Mouse (Mus musculus) embryonic fibroblast, embryonic 13.5 days (primary cell): ENCODE measurements around the gene Bcl7c. TPM values are rescaled to one million over a fixed set of nuclear protein-coding genes. Genes with fewer than 3 reads are reported as not detected.
"Not testable (repeated sequence)": the region's sequence is repeated elsewhere in the genome, so short reads cannot be mapped to it uniquely, and the experiment has no call there.

Source experiments
- H3K27ac ChIP-seq: 2 replicates; pipeline ENCODE4 v1.5.1; 2012; ENCODE audit warnings: low read length, control low read depth, inconsistent platforms; ENCODE audit not compliant: insufficient read depth
- H3K4me1 ChIP-seq: 2 replicates; pipeline ENCODE4 v1.6.1; 2011; ENCODE audit warnings: low read length; ENCODE audit not compliant: control insufficient read depth, insufficient read depth
- H3K4me3 ChIP-seq: 2 replicates; pipeline ENCODE4 v1.5.1; 2011; ENCODE audit warnings: mild to moderate bottlenecking, control low read depth, low read length; ENCODE audit not compliant: insufficient read depth
- CTCF ChIP-seq: IDR thresholded peaks from 2 replicates; pipeline ENCODE4 v1.5.1; 2011; ENCODE audit warnings: mild to moderate bottlenecking, control low read depth, low read length, moderate library complexity, borderline replicate concordance; ENCODE audit not compliant: insufficient read depth
- POLR2A ChIP-seq: IDR thresholded peaks from 2 replicates; pipeline ENCODE4 v1.6.1; 2011; ENCODE audit warnings: low read depth, mild to moderate bottlenecking, control low read depth, low read length, moderate library complexity
- polyA plus RNA-seq: library from polyadenylated mRNA; stranded (reverse); fragments of >200 nt; gene quantifications from 2 replicates; pipeline ENCODE4 v1.2.4, GENCODE M21; 2011; ENCODE audit warnings: low read depth; ENCODE audit not compliant: missing spikeins, insufficient read length

The Bcl7c gene
- polyA plus RNA-seq, 1 experiment: 57.0 TPM

- H3K27ac ChIP-seq: no peak overlapping the region
- TF ChIP-seq CTCF (no peak), POLR2A (no peak)
These were observed 80.1 kb downstream of the Bcl7c start for GRCm38 (mm10) chr7:127628646-127629045.

DNA sequence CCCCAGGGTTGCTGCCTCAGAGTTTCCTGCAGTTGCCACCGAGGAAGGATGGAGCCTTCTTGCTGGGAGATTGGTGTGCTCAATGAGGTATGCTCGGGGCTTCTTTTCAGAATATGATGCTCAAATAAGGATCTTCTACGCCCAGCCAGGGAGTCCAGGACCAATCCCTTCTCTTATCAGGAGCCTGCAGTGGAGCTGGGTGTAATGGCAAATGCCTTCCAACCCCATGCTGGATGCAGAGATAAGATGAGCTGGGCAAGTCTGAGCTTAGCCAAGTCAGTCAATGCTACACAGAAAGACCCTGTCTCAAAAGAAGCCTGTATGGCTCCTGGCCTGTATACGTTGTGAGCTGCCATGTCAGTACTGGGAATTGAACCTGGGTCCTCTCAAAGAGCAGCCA is 82.3 kb downstream of the Bcl7c start:
- Histone ChIP-seq H3K4me3 (no peak overlapping the region), H3K27ac (no peak overlapping the region), H3K4me1 (no peaks in the 10 kb centered on the region)
- no peak for TF ChIP-seq POLR2A
- TF ChIP-seq CTCF: no peak

More at GRCm38 (mm10) chr7:127628646-127629045, 80.1 kb downstream of the Bcl7c start:
- Histone ChIP-seq H3K4me3 (no peak overlapping the region), H3K4me1 (no peaks in the 10 kb centered on the region)

- TF ChIP-seq POLR2A (no peak), CTCF (no peak)
- Histone ChIP-seq H3K4me3 (no peak overlapping the region), H3K27ac (no peak overlapping the region), H3K4me1 (no peaks in the 10 kb centered on the region)
These were observed 82.7 kb downstream of the Bcl7c start for GRCm38 (mm10) chr7:127626039-127626438.

- H3K4me1 ChIP-seq, H3K27ac ChIP-seq, H3K4me3 ChIP-seq: not testable (repeated sequence)
These were observed 90.3 kb downstream of the Bcl7c start for GRCm38 (mm10) chr7:127618402-127618801.

GRCm38 (mm10) chr7:127617962-127618361 is 90.8 kb downstream of the Bcl7c start:
- TF ChIP-seq POLR2A (no peak), CTCF (no peak)
- no peak overlapping the region for H3K4me3 ChIP-seq
- no peak overlapping the region for H3K27ac ChIP-seq
- no peaks in the 10 kb centered on the region for H3K4me1 ChIP-seq

- TF ChIP-seq POLR2A (no peak), CTCF (no peak)
- H3K27ac ChIP-seq: no peak overlapping the region
- H3K4me3 ChIP-seq: no peak overlapping the region
- no peaks in the 10 kb centered on the region for H3K4me1 ChIP-seq
These were observed 91.9 kb downstream of the Bcl7c start for GRCm38 (mm10) chr7:127616881-127617280.

DNA sequence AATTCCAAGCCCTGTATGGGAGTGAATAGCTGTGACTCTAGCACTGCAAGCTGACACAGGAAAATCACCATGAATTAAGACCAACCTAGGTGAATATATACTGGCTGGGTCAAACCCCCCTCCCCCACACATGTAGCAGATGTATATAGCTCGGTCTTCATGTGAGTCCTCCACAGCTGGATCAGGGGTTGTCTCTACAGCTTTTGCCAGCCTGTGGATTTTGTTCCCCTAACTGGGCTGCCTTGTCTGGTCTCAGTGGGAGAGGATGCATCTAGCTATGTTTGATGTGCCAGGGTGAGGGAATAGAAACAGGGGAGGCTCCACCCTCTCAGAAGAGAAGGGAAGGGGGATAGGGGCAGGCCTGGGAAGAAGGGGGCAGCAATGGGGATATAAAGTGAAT is 92.4 kb downstream of the Bcl7c start:
- Histone ChIP-seq H3K4me1 (no peaks in the 10 kb centered on the region), H3K4me3 (no peak overlapping the region), H3K27ac (no peak overlapping the region)
- TF ChIP-seq CTCF: no peak
- no peak for TF ChIP-seq POLR2A

DNA sequence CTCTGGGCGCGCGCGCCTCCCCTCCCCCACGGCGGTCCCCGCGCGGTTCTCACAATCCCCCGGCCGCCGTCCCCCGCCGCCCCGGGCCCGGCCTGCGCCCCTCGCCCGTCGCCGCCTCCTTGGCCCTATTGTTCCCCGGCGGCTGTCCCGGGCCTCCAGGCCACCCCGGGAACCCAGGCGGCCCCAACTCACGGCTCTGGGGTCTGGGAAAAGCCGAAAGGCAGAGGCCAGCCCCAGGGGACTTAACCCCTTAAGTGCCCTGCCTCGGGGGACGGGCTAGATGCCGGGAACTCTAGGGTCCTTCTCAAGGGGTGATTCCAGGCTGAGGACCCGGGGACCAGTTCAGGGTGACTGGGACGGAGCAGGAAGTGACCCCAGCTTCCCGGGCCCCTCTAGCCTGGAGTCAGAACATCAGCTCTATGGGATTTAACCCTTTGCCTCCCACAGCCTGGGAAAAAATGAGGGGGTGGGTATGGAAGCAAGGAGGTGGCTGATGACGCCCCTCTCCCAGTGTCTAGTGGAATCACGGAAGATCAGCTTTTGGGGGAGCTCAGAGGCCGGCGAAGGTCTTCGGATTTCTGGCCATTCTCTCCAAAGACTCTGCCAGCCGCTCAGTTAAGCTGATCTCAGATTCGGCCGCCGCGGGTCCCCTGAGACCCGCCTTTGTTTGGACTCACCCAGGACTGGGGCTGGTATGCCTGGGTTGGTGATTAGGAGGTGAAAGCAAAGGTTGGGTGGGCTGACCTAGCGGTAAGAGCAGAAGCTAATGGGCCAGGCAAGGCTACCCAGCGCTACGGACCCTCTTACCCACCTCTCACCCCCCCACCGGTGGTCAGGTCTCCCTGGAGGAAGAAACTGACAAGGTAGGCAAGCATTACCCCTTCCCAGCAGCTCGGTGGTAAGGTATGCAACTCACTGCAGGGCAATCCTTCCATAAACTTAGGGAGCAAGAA is 93.6 kb downstream of the Bcl7c start, which contains the start of gene Zfp629:
Zfp629 (minus strand) TSS at position 907 of the 953 bp plus-strand sequence.
- TF ChIP-seq POLR2A: no peak; the same call in 1 of the 2 replicates
- no peak for TF ChIP-seq CTCF
- H3K4me3 ChIP-seq: peak within 1 kb of the TSS; percentile 72
- H3K4me1 ChIP-seq: no peaks in the 10 kb centered on the region
- H3K27ac ChIP-seq: no peak within 1 kb of the TSS

GRCm38 (mm10) chr7:127614511-127614890 is 94.2 kb downstream of the Bcl7c start:
- TF ChIP-seq CTCF (no peak), POLR2A (no peak)
- peak overlapping the region; percentile 72 for H3K4me3 ChIP-seq
- no peak overlapping the region for H3K27ac ChIP-seq
- no peaks in the 10 kb centered on the region for H3K4me1 ChIP-seq

GRCm38 (mm10) chr7:127614091-127614490 is 94.6 kb downstream of the Bcl7c start:
- Histone ChIP-seq H3K4me1 (no peaks in the 10 kb centered on the region), H3K4me3 (peak overlapping the region; percentile 72), H3K27ac (no peak overlapping the region)
- TF ChIP-seq POLR2A (no peak), CTCF (no peak)

DNA sequence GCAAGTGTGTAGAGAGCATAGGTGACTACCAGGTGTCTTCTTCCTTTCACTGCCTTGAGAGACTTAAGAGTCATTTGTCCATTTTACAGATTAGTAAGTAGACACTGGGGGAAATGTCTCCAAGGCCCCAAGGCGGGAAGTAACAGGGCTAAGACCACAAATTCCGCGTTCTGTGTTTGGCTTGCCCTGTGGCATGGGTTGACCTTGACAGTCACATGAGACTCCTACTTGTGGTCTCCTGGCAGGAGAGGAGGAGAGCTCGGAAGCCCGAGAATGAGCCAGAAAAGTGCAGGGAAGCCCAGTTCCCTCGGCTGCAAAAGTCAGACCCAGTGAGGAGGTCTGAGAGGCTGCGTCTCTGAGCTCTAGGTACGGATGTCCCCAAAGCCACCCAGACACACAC is 95.2 kb downstream of the Bcl7c start:
- TF ChIP-seq CTCF: no peak
- no peak for TF ChIP-seq POLR2A
- no peak overlapping the region for H3K27ac ChIP-seq
- no peak overlapping the region for H3K4me3 ChIP-seq
- no peaks in the 10 kb centered on the region for H3K4me1 ChIP-seq
